Mouse (Mus musculus) midbrain, embryonic 10.5 days (tissue): ENCODE results near the gene Rasl11b. TPM values are rescaled to one million over a fixed set of nuclear protein-coding genes. Genes with fewer than 3 reads are reported as not detected.

Experiments used
- DNase-seq: peaks from one replicate; pipeline ENCODE4 v3.0.0-alpha.2; 2017; ENCODE audit warnings: low spot score
- H3K27ac ChIP-seq: fragments of 300-500 bp; sonication (generic); replicated peaks from 2 replicates; pipeline ENCODE4 v1.5.1; 2016; ENCODE audit warnings: mild to moderate bottlenecking
- H3K27me3 ChIP-seq: fragments of 300-500 bp; sonication (generic); 2 replicates; pipeline ENCODE4 v1.6.1; 2016; ENCODE audit warnings: low read depth, mild to moderate bottlenecking; ENCODE audit not compliant: poor library complexity, severe bottlenecking
- H3K36me3 ChIP-seq: fragments of 300-500 bp; sonication (generic); 2 replicates; pipeline ENCODE4 v1.6.1; 2016; ENCODE audit warnings: mild to moderate bottlenecking, moderate library complexity
- H3K4me1 ChIP-seq: fragments of 300-500 bp; sonication (generic); 2 replicates; pipeline ENCODE4 v1.6.1; 2016
- H3K4me3 ChIP-seq: fragments of 300-500 bp; sonication (generic); 2 replicates; pipeline ENCODE4 v1.5.1; 2016; ENCODE audit warnings: mild to moderate bottlenecking, moderate library complexity
- H3K9me3 ChIP-seq: fragments of 300-500 bp; sonication (generic); replicated peaks from 2 replicates; pipeline ENCODE4 v1.6.1; 2016; ENCODE audit warnings: mild to moderate bottlenecking
- WGBS: fragments of 180-500 bp; shearing (Covaris S2); methylation state at CpG from one replicate; pipeline ENCODE4 v1.1.7; 2016; 5-methylcytosine and 5-hydroxymethylcytosine counted together
- polyA plus RNA-seq: library from polyadenylated mRNA; unstranded; fragments of >200 nt; fragmentation: Nextera tagmentation; extraction: Ambion mirVana; gene quantifications from 2 replicates; pipeline ENCODE4 v1.2.1, GENCODE M21; 2016

Gene Rasl11b
- polyA plus RNA-seq, 1 experiment from 2014 or later, result 27.3 TPM

DNA sequence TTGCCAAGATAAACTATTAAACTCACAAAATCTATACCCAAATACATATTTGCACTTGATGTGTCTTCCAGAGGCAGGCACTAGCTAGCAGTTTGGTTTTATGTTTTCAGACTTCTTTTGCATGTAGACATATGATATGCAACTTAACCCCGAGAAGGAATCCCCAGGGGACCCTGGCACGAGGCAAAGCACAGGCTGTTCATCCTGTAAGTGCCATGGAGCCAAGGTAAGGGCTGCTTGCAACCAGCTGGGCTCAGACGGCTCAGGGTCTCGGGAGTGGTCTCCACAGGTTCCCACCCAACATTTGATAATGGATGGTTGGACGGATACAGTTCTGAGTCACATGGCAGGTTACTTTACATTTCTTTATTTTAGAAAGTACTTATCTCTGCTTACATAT lies 9.4 kb downstream of the Rasl11b start:
- Histone ChIP-seq H3K27ac (no peak overlapping the region), H3K9me3 (peaks cover 4% of the 10 kb centered on the region; the same call in 1 of the 2 replicates), H3K4me1 (peaks cover 18% of the 10 kb centered on the region), H3K27me3 (no peaks in the 10 kb centered on the region), H3K4me3 (no peak overlapping the region), H3K36me3 (peaks cover 13% of the 10 kb centered on the region)
- 88% methylated on average over 5 of the region's 5 CpGs for WGBS
- DNase-seq, result no peak

DNA sequence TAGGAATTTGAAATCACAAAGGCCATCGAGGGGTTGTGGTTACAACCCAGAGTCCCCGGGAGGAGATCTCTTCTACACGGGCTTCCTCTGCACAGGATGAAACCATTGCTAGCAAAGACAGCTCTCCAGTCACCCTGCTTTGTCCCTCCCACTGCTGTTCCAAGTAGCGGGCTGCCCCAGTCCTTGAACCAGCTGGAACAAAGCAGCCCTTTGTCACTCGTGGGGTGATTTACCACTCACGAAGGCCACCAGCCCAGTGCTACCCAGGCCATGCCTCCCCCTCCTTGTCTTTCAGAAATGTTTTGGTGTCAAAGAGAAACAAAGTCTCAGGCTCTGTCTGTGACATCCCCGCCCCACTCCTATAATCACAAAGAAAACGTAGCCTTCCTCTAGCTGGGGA lies 10.4 kb downstream of the Rasl11b start:
- H3K4me3 ChIP-seq, result no peak overlapping the region
- H3K27me3 ChIP-seq, result no peaks in the 10 kb centered on the region
- WGBS, result 53% methylated on average over 8 of the region's 8 CpGs
- peaks cover 2% of the 10 kb centered on the region; the same call in 1 of the 2 replicates for H3K36me3 ChIP-seq
- DNase-seq, result no peak
- peaks cover 4% of the 10 kb centered on the region; the same call in 1 of the 2 replicates for H3K9me3 ChIP-seq
- no peak overlapping the region for H3K27ac ChIP-seq
- peaks cover 20% of the 10 kb centered on the region for H3K4me1 ChIP-seq

DNA sequence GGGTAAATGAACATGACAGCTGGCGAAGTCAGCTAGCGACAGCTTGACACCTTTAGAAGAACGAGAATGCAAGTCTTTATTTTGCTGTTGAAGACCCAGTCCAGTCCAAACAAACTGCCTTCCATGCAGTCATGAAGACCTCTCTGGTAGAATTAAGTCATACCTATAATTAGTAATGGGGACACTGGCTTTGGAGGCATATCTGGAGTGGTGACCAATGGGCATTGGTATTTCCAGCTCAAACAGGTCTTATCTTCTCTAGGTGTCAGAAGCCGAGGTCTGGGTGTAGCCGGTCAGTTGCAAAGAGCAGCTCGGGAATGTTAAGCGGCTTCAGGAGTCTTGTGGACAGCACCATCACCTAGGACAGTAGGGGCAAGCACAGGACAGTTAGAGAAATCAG lies 11.0 kb downstream of the Rasl11b start:
- DNase-seq, result no peak
- no peaks in the 10 kb centered on the region for H3K27me3 ChIP-seq
- peaks cover 4% of the 10 kb centered on the region; the same call in 1 of the 2 replicates for H3K9me3 ChIP-seq
- H3K4me3 ChIP-seq, result no peak overlapping the region
- H3K36me3 ChIP-seq, result no peaks in the 10 kb centered on the region
- no peak overlapping the region for H3K27ac ChIP-seq
- peaks cover 21% of the 10 kb centered on the region for H3K4me1 ChIP-seq
- 90% methylated on average over 7 of the region's 7 CpGs for WGBS

DNA sequence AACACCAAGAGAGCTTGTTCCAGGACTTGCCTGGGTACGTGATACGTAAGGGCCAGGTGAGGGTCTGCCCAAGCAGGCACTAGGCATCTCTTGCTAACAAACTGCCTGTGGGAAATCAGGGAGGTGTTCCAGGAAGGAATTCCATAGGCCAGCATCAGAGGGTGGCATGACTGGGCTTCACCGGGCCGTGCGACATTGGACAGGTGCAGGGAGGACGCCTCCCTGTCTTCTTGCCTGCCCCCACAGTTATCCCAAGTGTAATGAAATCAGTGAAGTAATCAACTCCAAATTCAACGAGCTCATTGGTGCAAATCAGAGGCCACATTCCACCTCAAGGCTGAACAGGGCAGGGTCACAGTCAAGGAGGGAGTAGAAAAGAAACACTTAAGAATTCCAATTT lies 11.6 kb downstream of the Rasl11b start:
- H3K9me3 ChIP-seq, result peaks cover 4% of the 10 kb centered on the region; the same call in 1 of the 2 replicates
- no peaks in the 10 kb centered on the region for H3K36me3 ChIP-seq
- no peak overlapping the region for H3K4me3 ChIP-seq
- no peak overlapping the region for H3K27ac ChIP-seq
- DNase-seq, result no peak
- H3K27me3 ChIP-seq, result no peaks in the 10 kb centered on the region
- H3K4me1 ChIP-seq, result peaks cover 21% of the 10 kb centered on the region
- WGBS, result 88% methylated on average over 7 of the region's 7 CpGs

DNA sequence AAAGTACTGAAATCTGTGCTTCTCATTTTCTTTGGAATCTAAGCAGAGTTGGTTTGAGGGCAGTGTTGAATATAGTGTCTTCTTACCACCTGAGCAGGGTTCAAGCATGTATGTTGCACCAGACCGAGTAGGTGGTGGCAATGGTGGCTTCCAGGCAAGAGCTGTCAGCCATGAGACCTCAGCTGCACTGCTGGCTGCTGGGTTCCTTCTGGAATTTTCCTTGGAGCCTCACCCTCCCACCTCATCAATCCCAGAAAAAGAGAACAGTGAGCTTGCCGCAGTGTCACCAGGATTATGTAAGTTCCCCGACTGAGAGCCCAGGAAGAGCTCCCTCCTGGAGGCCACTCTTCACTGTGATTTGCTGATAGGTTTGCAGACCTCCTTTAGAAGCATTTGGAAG lies 12.1 kb downstream of the Rasl11b start:
- Histone ChIP-seq H3K9me3 (peaks cover 4% of the 10 kb centered on the region; the same call in 1 of the 2 replicates), H3K4me1 (peaks cover 17% of the 10 kb centered on the region), H3K4me3 (no peak overlapping the region), H3K36me3 (no peaks in the 10 kb centered on the region), H3K27ac (no peak overlapping the region), H3K27me3 (0 out of 2 replicates have a peak, but pooled peaks cover 1% of the 10 kb centered on the region)
- WGBS, result 83% methylated on average over 3 of the region's 3 CpGs
- DNase-seq, result no peak

DNA sequence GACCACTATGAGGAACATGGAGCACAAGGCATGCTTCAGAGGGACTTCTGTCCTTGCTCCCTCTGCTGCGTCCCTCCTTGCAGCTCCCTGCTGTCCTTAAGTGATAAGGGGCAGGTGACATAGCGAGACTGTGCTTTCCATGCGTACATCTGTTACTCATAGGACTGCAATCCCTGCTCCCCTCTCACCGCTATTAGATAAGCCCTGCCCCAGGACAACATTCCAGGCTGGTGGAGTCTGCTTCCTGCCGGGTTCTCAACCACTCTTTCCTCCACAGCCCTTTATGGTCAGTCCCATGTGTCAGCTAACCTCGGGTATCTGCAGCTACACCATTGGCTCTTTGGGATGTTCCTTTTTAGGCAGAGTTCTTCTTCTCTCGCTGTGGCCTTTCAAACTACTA lies 13.4 kb downstream of the Rasl11b start:
- Histone ChIP-seq H3K27ac (no peak overlapping the region), H3K36me3 (no peaks in the 10 kb centered on the region), H3K4me3 (no peak overlapping the region), H3K27me3 (0 out of 2 replicates have a peak, but pooled peaks cover 5% of the 10 kb centered on the region), H3K9me3 (0 out of 2 replicates have a peak, but pooled peaks cover under 1% of the 10 kb centered on the region), H3K4me1 (peaks cover 17% of the 10 kb centered on the region)
- DNase-seq, result no peak
- 67% methylated on average over 7 of the region's 7 CpGs for WGBS

DNA sequence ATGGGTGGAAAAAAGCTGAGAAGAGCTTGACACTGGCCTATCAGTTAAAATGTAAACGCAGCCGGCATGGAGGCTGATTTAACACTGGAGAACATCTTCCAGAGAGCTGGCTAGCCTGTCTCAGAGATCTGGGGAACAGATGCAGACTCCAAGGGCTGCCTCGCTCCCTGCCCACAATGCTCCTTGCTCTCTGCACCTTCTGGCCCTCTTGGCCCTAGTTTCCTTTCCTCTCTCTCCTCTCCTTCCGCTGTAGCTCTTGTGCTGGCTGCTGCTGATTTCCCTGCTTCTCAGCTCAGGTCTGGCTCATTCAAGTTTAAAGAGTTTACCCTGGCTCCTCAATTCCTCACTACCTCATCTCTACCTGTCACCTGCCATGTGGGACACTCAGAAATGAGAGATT lies 14.6 kb downstream of the Rasl11b start:
- Histone ChIP-seq H3K4me1 (peaks cover 24% of the 10 kb centered on the region), H3K27ac (no peak overlapping the region)
- WGBS, result 83% methylated on average over 4 of the region's 4 CpGs

DNA sequence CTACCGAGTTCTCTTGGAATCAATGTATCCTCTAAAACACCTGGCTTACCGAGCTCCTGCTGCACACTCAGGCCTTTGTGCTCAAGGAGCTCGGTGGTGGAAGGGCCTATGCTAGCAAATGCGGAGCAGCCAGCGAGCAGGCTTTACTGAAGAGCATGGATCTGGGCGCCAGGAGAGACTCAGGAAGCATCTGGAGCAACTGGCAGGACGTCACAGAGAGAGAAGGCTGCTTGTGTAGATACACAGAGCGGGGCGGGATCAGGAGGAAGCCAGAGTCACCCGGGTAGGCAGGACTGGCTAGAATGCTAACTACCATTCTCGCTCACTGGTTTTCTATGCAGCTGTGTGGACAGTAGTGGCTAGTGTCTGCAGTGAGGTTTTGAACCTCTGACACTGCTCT lies 16.3 kb downstream of the Rasl11b start:
- H3K27ac ChIP-seq, result 0 out of 2 replicates have a peak overlapping the region, but pooled peaks have one; percentile 23
- 84% methylated on average over 11 of the region's 11 CpGs for WGBS
- H3K4me1 ChIP-seq, result peaks cover 30% of the 10 kb centered on the region
- no peak for DNase-seq
- H3K27me3 ChIP-seq, result 0 out of 2 replicates have a peak, but pooled peaks cover 5% of the 10 kb centered on the region
- H3K4me3 ChIP-seq, result no peak overlapping the region
- no peaks in the 10 kb centered on the region for H3K36me3 ChIP-seq
- no peaks in the 10 kb centered on the region for H3K9me3 ChIP-seq

More for the DNA sequence above, 14.6 kb downstream of the Rasl11b start:
- no peaks in the 10 kb centered on the region for H3K9me3 ChIP-seq
- no peaks in the 10 kb centered on the region for H3K36me3 ChIP-seq
- H3K27me3 ChIP-seq, result 0 out of 2 replicates have a peak, but pooled peaks cover 5% of the 10 kb centered on the region
- no peak for DNase-seq
- no peak overlapping the region for H3K4me3 ChIP-seq

DNA sequence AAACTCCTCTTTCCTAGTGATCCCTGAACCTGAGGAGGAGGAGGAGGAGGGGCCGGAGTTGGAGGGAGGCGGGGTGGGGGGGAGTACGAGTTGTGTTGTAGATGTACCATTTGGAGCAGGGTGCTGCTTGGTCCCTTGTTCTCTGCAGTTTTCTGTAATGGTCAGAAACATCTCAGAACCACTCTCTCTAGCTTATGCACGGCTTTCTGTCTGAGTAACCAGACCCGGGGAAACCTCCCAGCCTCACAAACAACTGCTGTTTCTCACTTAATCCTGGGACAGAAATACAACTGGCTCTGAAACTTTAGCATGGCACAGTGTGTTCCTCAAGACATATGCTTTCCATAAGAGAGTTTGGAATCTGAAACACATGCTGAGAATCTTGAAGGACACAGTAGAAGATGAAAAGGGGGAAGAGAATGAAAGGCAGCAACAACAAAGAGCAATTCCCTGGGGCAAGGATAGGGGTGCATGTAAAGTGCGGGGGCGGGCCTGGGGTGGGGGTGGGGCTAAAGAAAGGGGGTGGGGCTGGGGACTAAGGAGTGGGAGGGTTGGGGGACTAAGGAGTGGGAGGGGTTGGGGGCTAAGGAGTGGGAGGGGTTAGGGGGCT lies 19.5 kb downstream of the Rasl11b start:
- Histone ChIP-seq H3K27ac (peak overlapping the region; percentile 82), H3K4me1 (peaks cover 46% of the 10 kb centered on the region), H3K27me3 (0 out of 2 replicates have a peak, but pooled peaks cover 5% of the 10 kb centered on the region), H3K9me3 (no peaks in the 10 kb centered on the region), H3K36me3 (no peaks in the 10 kb centered on the region), H3K4me3 (peak overlapping the region; percentile 31)
- peak; percentile 47 for DNase-seq
- WGBS, result 4% methylated on average over 7 of the region's 7 CpGs

DNA sequence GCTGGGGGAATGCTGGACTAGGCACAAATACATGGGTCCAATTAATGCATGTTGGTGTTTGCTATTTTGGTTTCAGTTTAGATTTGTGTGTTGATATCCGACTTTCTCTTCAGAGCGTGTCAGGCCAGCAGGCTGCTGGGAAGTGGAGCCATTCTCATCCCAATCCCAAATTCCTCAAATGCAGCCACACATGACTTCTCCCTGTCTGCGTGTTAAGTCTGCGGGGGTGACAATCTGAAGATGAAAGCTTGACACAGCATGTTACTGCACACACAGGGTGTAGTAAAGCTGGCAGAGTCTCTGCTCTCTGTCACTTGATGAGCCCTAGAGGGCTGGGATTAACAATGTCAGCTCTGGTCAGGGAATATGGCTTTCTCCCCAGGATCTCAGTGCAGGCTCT lies 20.0 kb downstream of the Rasl11b start:
- no peaks in the 10 kb centered on the region for H3K9me3 ChIP-seq
- peak; percentile 28 for DNase-seq
- 14% methylated on average over 4 of the region's 4 CpGs for WGBS
- H3K27me3 ChIP-seq, result 0 out of 2 replicates have a peak, but pooled peaks cover 5% of the 10 kb centered on the region
- peak overlapping the region; percentile 31 for H3K4me3 ChIP-seq
- peaks cover 46% of the 10 kb centered on the region for H3K4me1 ChIP-seq
- peak overlapping the region; percentile 82 for H3K27ac ChIP-seq
- H3K36me3 ChIP-seq, result no peaks in the 10 kb centered on the region

DNA sequence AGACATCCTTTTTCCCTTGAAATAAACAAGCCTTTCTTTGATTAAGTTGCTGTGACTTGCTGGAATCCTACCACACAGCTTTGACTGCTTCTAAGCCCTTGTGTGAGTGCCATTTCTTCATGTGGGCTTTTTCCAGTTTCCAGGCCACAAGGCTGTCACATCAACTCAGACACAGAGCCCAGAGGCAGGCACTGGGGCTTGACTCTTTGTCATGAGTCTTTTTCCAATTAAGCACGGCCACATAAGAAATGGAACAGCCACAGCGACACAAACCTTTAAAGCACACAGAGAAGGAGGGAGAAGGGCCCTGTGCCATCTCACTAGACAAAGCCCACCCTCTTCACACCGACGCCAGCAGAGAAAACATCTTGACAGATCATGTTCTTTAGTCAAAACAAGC lies 23.4 kb downstream of the Rasl11b start:
- WGBS, result 71% methylated on average over 4 of the region's 4 CpGs
- Histone ChIP-seq H3K27ac (no peak overlapping the region), H3K4me3 (no peak overlapping the region), H3K9me3 (no peaks in the 10 kb centered on the region), H3K4me1 (peaks cover 35% of the 10 kb centered on the region), H3K27me3 (no peaks in the 10 kb centered on the region), H3K36me3 (no peaks in the 10 kb centered on the region)
- DNase-seq, result no peak

DNA sequence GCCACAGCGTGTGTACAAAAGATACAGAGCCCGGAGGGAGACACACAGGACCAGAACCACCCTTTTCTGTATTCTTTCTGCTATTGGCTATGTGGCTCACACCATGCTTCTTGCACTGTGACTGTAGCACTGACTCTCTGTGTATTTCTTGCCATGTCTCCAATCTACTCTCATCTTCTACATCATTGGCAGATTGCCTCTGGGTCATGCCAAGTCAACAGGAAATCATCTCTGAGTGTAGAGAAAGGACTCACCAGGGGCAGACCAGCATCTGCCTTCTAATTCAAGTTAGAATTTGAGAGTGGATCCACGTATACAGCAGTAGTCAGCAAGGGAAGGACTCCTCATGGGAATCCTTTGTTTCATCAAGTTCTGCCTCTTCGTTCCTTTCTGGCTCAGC lies 27.5 kb downstream of the Rasl11b start:
- 90% methylated on average over 4 of the region's 4 CpGs for WGBS

DNA sequence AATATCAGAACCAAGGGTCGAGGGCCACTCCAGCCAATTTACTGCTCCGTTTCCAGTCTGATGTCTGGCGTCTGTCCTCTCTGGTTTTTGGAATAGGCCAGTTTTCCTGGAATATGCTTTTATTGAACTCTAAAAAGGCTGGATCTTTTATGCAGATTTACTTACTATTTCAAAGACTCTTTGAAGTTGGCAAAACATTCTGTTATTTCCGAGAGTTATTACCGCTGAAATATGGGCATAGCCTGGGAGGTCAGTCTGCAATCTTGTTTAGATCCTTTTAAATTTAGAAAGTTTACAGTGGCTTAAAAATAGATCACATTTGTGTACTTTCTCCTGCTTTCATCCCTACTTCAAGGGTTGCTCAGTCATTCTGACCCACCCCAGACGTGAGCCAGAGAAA lies 29.4 kb downstream of the Rasl11b start:
- Histone ChIP-seq H3K27ac (no peak overlapping the region), H3K36me3 (no peaks in the 10 kb centered on the region), H3K9me3 (no peaks in the 10 kb centered on the region), H3K4me3 (no peak overlapping the region), H3K4me1 (peaks cover 7% of the 10 kb centered on the region; the same call in 1 of the 2 replicates), H3K27me3 (no peaks in the 10 kb centered on the region)
- DNase-seq, result no peak
- 90% methylated on average over 6 of the region's 6 CpGs for WGBS

More for the DNA sequence above, 27.5 kb downstream of the Rasl11b start:
- DNase-seq, result no peak
- Histone ChIP-seq H3K27me3 (no peaks in the 10 kb centered on the region), H3K4me3 (no peak overlapping the region), H3K9me3 (no peaks in the 10 kb centered on the region), H3K36me3 (no peaks in the 10 kb centered on the region), H3K27ac (no peak overlapping the region), H3K4me1 (peaks cover 10% of the 10 kb centered on the region)
